Mouse (Mus musculus) C2C12 (cell line): ENCODE results near the gene Gpatch8. TPM values are rescaled to one million over a fixed set of nuclear protein-coding genes. Genes with fewer than 3 reads are reported as not detected.

Source experiments
- H3K27me3 ChIP-seq: one replicate; pipeline ENCODE4 v1.6.1; 2011; ENCODE audit not compliant: control insufficient read depth, insufficient read depth, insufficient read length
- H3K36me3 ChIP-seq: one replicate; pipeline ENCODE4 v1.6.1; 2011; ENCODE audit not compliant: control insufficient read depth, insufficient read depth
- H3K4me3 ChIP-seq: one replicate; pipeline ENCODE4 v1.5.1; 2011; ENCODE audit warnings: mild to moderate bottlenecking, control low read depth; ENCODE audit not compliant: poor library complexity, insufficient read depth, severe bottlenecking
- H3K79me2 ChIP-seq: one replicate; pipeline ENCODE4 v1.6.1; 2011; ENCODE audit not compliant: control insufficient read depth, insufficient read depth
- H3K79me3 ChIP-seq: one replicate; pipeline ENCODE4 v1.6.1; 2011; ENCODE audit warnings: low read depth, control low read depth
- H3ac ChIP-seq: one replicate; pipeline ENCODE3; 2011; ENCODE audit warnings: low read depth; ENCODE audit not compliant: control insufficient read depth, insufficient read length
- CEBPB ChIP-seq: IDR thresholded peaks from one replicate; pipeline ENCODE4 v1.6.1; 2011; ENCODE audit warnings: low read depth, mild to moderate bottlenecking, control low read depth, moderate library complexity
- CTCF ChIP-seq: IDR thresholded peaks from one replicate; pipeline ENCODE4 v1.5.1; 2011; ENCODE audit not compliant: control insufficient read depth, insufficient read depth, insufficient read length
- FOSL1 ChIP-seq: IDR thresholded peaks from one replicate; pipeline ENCODE4 v1.8.0; 2011; ENCODE audit warnings: mild to moderate bottlenecking, low read length; ENCODE audit not compliant: poor library complexity, insufficient read depth, severe bottlenecking
- MAX ChIP-seq: IDR thresholded peaks from one replicate; pipeline ENCODE4 v1.6.1; 2011; ENCODE audit warnings: mild to moderate bottlenecking, control low read depth
- MYOD1 ChIP-seq: IDR thresholded peaks from one replicate; pipeline ENCODE4 v1.6.1; 2011; ENCODE audit warnings: low read depth; ENCODE audit not compliant: control insufficient read depth, insufficient read length
- MYOG ChIP-seq: IDR thresholded peaks from one replicate; pipeline ENCODE4 v1.6.1; 2011; ENCODE audit not compliant: control insufficient read depth, insufficient read length; ENCODE audit errors: extremely low read depth
- USF1 ChIP-seq: IDR thresholded peaks from one replicate; pipeline ENCODE4 v1.6.1; 2011; ENCODE audit warnings: low read depth, mild to moderate bottlenecking, control low read depth, moderate library complexity
- polyA plus RNA-seq: library from polyadenylated mRNA; unstranded; fragments of >200 nt; fragmentation: generic; extraction: Trizol; gene quantifications from one replicate; pipeline ENCODE4 v1.2.1, GENCODE M21; 2012; ENCODE audit warnings: missing spikeins

Gpatch8 gene
- polyA plus RNA-seq, 1 experiment, result 7.3 TPM

DNA sequence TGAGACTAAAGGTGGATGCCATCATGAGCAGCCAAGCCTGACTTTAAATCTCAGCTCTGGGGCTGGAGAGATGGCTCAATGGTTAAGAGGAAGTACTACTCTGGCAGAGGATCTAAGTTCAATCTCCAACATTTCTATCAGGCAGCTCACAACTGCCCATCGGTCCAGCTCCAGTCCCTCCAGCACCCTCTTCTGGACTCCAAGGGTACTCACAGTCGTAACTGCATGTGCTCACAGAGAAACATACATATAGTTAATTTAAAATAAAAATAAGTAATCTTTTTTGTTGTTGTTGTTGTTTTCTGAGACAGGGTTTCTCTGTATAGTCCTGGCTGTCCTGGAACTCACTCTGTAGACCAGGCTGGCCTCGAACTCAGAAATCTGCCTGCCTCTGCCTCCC is 43.7 kb upstream of the Gpatch8 start:
- H3K79me3 ChIP-seq, result no peaks in the 10 kb centered on the region

DNA sequence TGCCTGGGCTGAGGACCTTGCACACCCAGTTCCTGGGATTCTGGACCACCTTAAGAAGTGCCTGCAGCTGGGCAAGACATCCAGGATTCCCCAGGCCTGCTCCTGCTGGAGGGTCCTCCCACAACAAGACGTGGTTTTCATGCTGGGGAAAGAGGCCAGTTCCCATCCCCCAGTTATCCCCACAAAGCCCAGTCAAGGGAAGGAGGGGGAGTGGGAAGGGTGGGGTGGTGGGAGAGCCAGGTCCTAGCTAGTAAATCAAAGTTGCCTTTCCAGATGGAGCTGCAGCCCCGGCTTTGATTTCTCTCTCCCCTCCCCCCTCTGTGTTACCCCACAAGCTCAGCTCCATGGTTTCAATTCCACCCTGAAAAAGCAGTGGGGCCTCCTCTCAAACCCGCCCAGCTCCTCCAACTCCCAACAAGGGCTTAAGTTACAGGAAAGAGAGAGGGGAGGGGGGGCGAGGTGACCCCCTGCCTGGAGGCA is 39.2 kb upstream of the Gpatch8 start:
- H3K4me3 ChIP-seq, result no peak overlapping the region
- TF ChIP-seq USF1 (no peak), CTCF (no peak), MYOG (no peak), CEBPB (no peak), FOSL1 (no peak), MYOD1 (no peak), MAX (no peak)
- H3ac ChIP-seq, result no peak overlapping the region

More for the DNA sequence above, 43.7 kb upstream of the Gpatch8 start:
- TF ChIP-seq CTCF (no peak), MAX (no peak), USF1 (no peak), MYOG (no peak), MYOD1 (no peak), CEBPB (no peak), FOSL1 (no peak)
- Histone ChIP-seq H3K79me2 (peaks cover 5% of the 10 kb centered on the region), H3K27me3 (no peaks in the 10 kb centered on the region), H3K36me3 (no peaks in the 10 kb centered on the region), H3K4me3 (no peak overlapping the region), H3ac (no peak overlapping the region)

DNA sequence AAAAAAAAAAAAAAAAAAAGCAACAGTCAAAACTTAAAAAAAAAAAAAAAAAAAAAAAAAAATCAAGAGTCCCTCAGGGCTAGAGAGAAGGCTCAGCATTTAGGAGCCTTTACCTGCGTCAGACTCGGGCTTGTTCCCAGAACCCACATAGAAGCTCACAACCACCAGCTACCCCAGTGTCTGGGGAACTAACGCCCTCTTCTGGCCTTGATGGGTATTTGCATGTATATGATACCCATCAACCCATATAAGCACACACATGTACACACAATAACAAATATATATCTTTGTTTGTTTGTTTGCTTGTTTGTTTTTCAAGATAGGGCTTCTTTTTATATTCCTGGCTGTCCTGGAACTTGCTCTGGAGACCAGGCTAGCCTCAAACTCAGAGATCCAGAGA is 31.4 kb upstream of the Gpatch8 start:
- no peak for TF ChIP-seq MYOD1
- TF ChIP-seq MYOG, result no peak
- TF ChIP-seq FOSL1, result no peak
- no peak for TF ChIP-seq CEBPB
- TF ChIP-seq MAX, result no peak
- TF ChIP-seq USF1, result no peak
- TF ChIP-seq CTCF, result no peak
- Histone ChIP-seq H3K27me3 (no peaks in the 10 kb centered on the region), H3K4me3 (no peak overlapping the region), H3K79me3 (no peaks in the 10 kb centered on the region), H3ac (no peak overlapping the region), H3K36me3 (no peaks in the 10 kb centered on the region), H3K79me2 (no peaks in the 10 kb centered on the region)

More for the DNA sequence above, 39.2 kb upstream of the Gpatch8 start:
- no peaks in the 10 kb centered on the region for H3K79me2 ChIP-seq
- H3K79me3 ChIP-seq, result no peaks in the 10 kb centered on the region
- no peaks in the 10 kb centered on the region for H3K36me3 ChIP-seq
- no peaks in the 10 kb centered on the region for H3K27me3 ChIP-seq

DNA sequence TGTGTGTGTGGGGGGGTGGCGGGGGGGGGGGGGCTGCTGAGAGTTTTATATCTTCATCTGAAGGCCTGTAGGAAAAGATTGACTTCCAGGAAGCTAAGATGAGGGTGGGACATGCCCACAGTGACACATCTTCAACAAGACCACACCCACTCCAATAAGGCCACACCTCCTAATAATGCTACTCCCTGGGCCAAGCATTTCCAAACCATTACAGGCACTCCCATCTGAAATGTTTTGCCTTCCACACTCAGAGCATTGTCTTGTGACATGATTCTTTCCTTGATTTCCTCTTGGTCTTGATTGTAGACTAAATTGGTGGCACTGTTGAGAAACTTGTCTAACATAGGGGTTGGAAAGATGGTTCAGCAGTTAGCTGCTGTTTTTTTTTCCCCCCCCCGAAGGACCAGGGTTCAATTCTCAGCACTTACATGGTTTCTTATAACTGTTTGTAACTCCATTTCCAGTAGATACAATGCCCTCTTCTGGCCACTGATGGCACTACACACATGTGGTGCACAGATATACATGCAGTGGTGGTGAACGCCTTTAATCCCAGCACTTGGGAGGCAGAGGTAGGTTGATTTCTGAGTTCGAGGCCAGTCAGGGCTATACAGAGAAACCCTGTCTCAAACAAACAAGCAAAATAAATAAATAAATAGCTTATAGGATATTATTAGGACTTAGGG is 30.4 kb upstream of the Gpatch8 start:
- Histone ChIP-seq H3K27me3 (no peaks in the 10 kb centered on the region), H3ac (no peak overlapping the region), H3K79me3 (no peaks in the 10 kb centered on the region), H3K79me2 (no peaks in the 10 kb centered on the region), H3K4me3 (no peak overlapping the region), H3K36me3 (no peaks in the 10 kb centered on the region)
- TF ChIP-seq MAX (no peak), CEBPB (no peak), FOSL1 (no peak), USF1 (no peak), MYOD1 (no peak), CTCF (no peak), MYOG (no peak)

DNA sequence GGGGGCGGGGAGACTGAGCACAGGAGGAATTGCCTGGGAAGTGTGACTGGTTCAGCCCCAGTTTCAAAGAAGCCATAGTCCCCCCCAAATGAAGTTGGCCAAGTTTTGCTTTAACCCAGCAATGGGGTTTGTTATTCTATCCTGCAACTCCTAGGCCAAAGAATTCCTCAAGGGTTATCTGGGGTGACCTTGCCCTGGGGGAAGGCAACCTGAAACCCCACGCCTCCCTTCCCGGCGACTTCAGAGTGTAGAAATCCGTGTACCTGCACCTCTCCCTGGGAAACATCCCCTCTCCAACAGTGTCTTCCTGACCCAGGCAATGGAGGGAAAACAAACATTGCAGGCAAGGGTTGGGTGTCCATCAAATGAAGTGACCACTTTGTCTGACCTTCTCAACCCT is 26.5 kb upstream of the Gpatch8 start:
- no peak overlapping the region for H3K4me3 ChIP-seq
- H3K36me3 ChIP-seq, result no peaks in the 10 kb centered on the region
- H3K79me3 ChIP-seq, result no peaks in the 10 kb centered on the region
- H3K79me2 ChIP-seq, result no peaks in the 10 kb centered on the region
- H3ac ChIP-seq, result no peak overlapping the region
- no peaks in the 10 kb centered on the region for H3K27me3 ChIP-seq
- TF ChIP-seq USF1 (no peak), MAX (no peak), CEBPB (no peak), MYOD1 (no peak), CTCF (no peak), MYOG (no peak), FOSL1 (no peak)
